Mouse (Mus musculus) T-helper 1 cell (primary cell): ENCODE measurements around the gene Adgra3.

Source experiments
- in situ Hi-C: fragments of 300-600 bp; cut with MboI, MseI; formaldehyde crosslinking; loops from one replicate; pipeline ENCODE4 v1.15.1; 2025; ENCODE audit warnings: high pct_unique_total_duplicates

Gene Adgra3

DNA sequence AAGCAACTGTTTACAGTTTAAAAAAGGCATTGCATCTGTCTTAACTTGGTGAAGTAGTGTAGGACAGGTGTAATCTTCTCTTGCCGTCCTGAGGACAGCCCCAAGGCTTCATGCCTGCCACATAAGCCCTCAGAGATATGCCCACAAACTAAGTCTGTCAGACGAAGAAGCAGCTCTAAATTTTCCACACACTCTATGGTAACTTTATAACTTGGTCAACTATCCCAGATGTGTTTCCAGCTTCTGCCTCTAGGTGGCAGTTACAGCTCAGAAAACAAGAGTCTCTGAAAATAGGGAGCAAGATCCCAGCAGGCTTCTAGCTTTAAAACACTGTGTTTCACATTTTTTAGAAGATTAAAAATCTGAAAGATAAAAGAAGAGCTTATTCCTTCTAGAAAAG is 82.8 kb downstream of the Adgra3 start:
- in situ Hi-C loops: no loop called here

DNA sequence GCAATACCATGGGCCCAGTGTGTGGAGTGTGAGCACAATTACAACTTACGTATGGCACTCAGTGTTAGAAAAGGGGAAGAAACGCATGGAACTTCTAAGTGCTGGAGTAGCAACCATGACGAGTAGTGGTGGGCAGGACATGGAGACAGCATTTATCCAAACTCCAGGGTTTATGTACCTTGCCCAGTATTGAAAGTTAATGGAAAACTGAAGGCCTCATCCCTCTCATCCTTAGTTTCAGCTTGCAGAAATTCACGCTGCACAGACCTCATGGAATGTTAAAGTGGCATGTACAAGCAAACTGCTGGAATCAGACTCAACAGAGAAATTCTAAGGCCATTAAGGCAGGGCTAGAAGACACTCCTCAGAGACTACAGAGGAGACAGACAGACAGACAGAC is 84.6 kb downstream of the Adgra3 start:
- in situ Hi-C loops: no loop called here

GRCm38 (mm10) chr5:49969660-49970059 is 89.1 kb downstream of the Adgra3 start:
- in situ Hi-C loops: no loop called here

DNA sequence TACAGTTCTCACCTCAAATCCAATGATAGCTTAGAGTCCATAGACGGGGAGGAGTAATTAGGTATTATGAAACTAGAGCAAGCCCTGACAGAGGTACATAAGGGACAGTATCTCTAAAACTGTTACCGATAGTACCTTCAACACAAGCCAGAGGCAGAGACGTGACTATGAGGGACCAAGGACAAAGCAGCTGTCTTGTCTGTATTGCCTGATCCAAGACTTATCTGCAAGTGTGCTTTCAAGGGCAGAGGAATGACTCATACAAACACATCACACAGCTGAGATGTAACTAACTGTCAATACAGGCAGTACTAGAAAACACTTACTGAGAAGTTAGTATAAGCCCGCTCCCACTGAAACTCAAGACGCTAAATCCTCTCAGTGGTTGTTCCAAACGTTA is 91.1 kb downstream of the Adgra3 start:
- in situ Hi-C loops: no loop called here

DNA sequence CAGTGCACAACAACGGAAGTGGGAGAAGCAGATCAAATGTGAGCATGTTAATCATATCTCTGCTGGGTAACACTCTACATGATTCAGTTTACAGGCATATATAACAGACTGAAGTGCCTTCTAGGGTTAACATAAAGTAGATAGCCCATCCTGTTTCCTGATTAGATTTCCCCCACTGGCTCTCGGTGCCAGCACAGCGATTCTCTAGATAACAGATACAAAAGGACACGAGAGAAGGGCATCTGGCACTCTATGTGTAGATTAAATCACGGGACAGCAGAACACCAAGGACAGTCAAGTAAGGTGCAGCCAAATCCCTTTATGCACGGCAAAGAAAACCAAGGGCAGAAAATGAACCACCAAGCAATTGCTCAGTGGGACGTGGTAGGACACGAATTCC is 93.0 kb downstream of the Adgra3 start:
- in situ Hi-C loops: no loop called here

- in situ Hi-C loops: loop anchor here (5.0 kb wide), 1 partner anchor 594 kb away; no protein-coding TSS in a partner anchor
Observed at GRCm38 (mm10) chr5:49961478-49962431, 97.1 kb downstream of the Adgra3 start.

GRCm38 (mm10) chr5:49936354-49936753 is 122.5 kb downstream of the Adgra3 start:
- in situ Hi-C loops: no loop called here

GRCm38 (mm10) chr5:49924712-49925111 is 134.1 kb downstream of the Adgra3 start:
- in situ Hi-C loops: no loop called here

- in situ Hi-C loops: no loop called here
Observed at GRCm38 (mm10) chr5:49915695-49916106, 143.1 kb downstream of the Adgra3 start.
